19 mouse cellular contexts compared by ENCODE assay signal in the genomic region with DNA sequence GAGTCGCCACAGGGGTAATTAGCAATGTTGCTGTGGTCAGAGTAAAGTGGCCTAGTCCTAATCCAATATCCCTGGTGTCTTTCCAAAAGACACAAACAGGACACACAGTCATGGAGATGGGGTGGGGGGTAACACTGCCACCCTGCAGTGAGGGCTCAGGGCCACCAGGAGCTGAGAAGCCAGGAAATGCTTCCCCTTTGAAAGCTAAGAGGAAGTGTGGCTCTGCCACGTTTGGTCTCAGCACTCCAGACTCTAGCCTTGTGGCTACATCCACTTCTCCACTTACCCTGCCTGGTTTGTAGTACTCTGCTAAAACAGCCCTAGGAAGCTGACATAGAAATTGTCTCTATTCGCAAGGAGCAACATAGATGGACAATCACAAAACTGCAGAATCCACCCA.
DNase-seq lines count a peak whose midpoint lies in the region; ATAC-seq and TF ChIP-seq lines count a peak whose summit lies in the region.
"Had no signal": no experiment of that assay in that cellular context is flagged by ENCODE, and none has a peak within 500 bp of the region (broad histone marks: within the 10 kb centered on the region; RNA-seq: fewer than 3 reads in every experiment).

No protein-coding gene starts in this region.

- no peaks in the 10 kb centered on the region for H3K79me2 ChIP-seq in MEL (ENCODE audit: control insufficient read depth, insufficient read depth, low read length, poor library complexity)

- TF ChIP-seq RAD21 in MEL (IDR thresholded peaks at IDR 0.05; ENCODE audit: low read depth, low read length), result no peak

- no peaks in the 10 kb centered on the region for H3K4me1 ChIP-seq in MEL (ENCODE audit: control insufficient read depth in 1 of 2, insufficient read depth in 2 of 2, low read length in 2 of 2)
- H3K4me1 ChIP-seq: embryonic facial prominence, embryonic 13.5 days; forebrain, embryonic 13.5 days had no signal

- no peaks in the 10 kb centered on the region; a peak in 1 of 4 replicates for H3K27me3 ChIP-seq in MEL (ENCODE audit: control insufficient read depth in 1 of 2, insufficient read depth in 2 of 2, low read length in 2 of 2)

- H3K36me3 ChIP-seq in MEL (ENCODE audit: control insufficient read depth in 1 of 2, insufficient read depth in 2 of 2, low read length in 2 of 2), result no peaks in the 10 kb centered on the region
- H3K36me3 ChIP-seq: embryonic facial prominence, embryonic 13.5 days; heart, embryonic 10.5 days; hindbrain, embryonic 13.5 days had no signal

- no peak for DNase-seq in layer of hippocampus, adult 2 months (ENCODE audit: low spot score in 2 of 2)
- no peak for DNase-seq in layer of hippocampus, adult 8-10 months (ENCODE audit: low spot score in 2 of 2)
- DNase-seq in MEL (ENCODE audit: low read depth, low spot score), result peak; percentile 5
- DNase-seq in adrenal gland, adult 2 months, result no peak
- DNase-seq: adrenal gland, adult 8-10 months; adrenal gland, postnatal 36 days; cerebellum, adult 11 months; cerebellum, adult 8-10 months; cerebellum, postnatal 25 days; heart, adult 18-20 months; heart, postnatal 10 days; heart, postnatal 4 days had no signal

- H3K27ac ChIP-seq in layer of hippocampus, adult 2 months, result no peak overlapping the region
- H3K27ac ChIP-seq in MEL (ENCODE audit: control insufficient read depth, low read depth, low read length), result no peak overlapping the region
- H3K27ac ChIP-seq: embryonic facial prominence, embryonic 13.5 days; forebrain, embryonic 13.5 days; heart, embryonic 10.5 days; hindbrain, embryonic 13.5 days; hindbrain, postnatal 0 days had no signal

- no peak overlapping the region for H3K9ac ChIP-seq in MEL (ENCODE audit: control insufficient read depth, low read depth, low read length, poor library complexity, severe bottlenecking)
- H3K9ac ChIP-seq: embryonic facial prominence, embryonic 13.5 days; forebrain, embryonic 13.5 days; hindbrain, embryonic 13.5 days had no signal

- no peak overlapping the region for H3K4me3 ChIP-seq in layer of hippocampus, adult 2 months
- no peak overlapping the region for H3K4me3 ChIP-seq in MEL (ENCODE audit: control insufficient read depth in 1 of 2, insufficient read depth in 1 of 2, low read depth in 2 of 2, low read length in 2 of 2)
- H3K4me3 ChIP-seq: embryonic facial prominence, embryonic 13.5 days; forebrain, embryonic 13.5 days; heart, embryonic 10.5 days; hindbrain, embryonic 13.5 days had no signal

- ATAC-seq in common myeloid progenitor, adult 5-6 weeks (replicated peaks; ENCODE audit: low read depth, poor library complexity, severe bottlenecking), result peak; percentile 99
- ATAC-seq in megakaryocyte progenitor cell, adult 5-6 weeks (replicated peaks; ENCODE audit: poor library complexity), result peak; percentile 97
- ATAC-seq: forebrain, embryonic 13.5 days; hindbrain, postnatal 0 days had no signal

- no peaks in the 10 kb centered on the region for H3K9me3 ChIP-seq in MEL (replicated peaks; ENCODE audit: insufficient read depth, low read length)
- H3K9me3 ChIP-seq: embryonic facial prominence, embryonic 13.5 days; forebrain, embryonic 13.5 days; heart, embryonic 10.5 days; hindbrain, embryonic 13.5 days had no signal

- peak; percentile 24; the same call in 1 of the 2 replicates for TF ChIP-seq CTCF in layer of hippocampus, adult 2 months (conservative IDR thresholded peaks at IDR 0.05)
- no peak for TF ChIP-seq CTCF in MEL (IDR thresholded peaks at IDR 0.05 in 2 of 3, conservative IDR thresholded peaks at IDR 0.05 in 1 of 3; ENCODE audit: control insufficient read depth in 1 of 3, insufficient read depth in 1 of 3, low read depth in 2 of 3, low read length in 3 of 3, poor library complexity in 1 of 3, severe bottlenecking in 1 of 3)

- TF ChIP-seq POLR2A in MEL (IDR thresholded peaks at IDR 0.05; ENCODE audit: control insufficient read depth in 1 of 2, insufficient read depth in 1 of 2, low read depth in 1 of 2, low read length in 2 of 2, poor library complexity in 1 of 2), result no peak

- TF ChIP-seq EP300 in MEL (IDR thresholded peaks at IDR 0.05; ENCODE audit: low read depth in 1 of 2, low read length in 2 of 2), result no peak

TF ChIP-seq in MEL, 35 proteins besides CTCF, POLR2A, EP300 and RAD21:
- TF ChIP-seq MAX (IDR thresholded peaks at IDR 0.05; ENCODE audit: low read length) (no peak), GATA1 (IDR thresholded peaks at IDR 0.05; ENCODE audit: low read depth, low read length) (no peak), TCF12 (IDR thresholded peaks at IDR 0.05; ENCODE audit: low read depth, low read length) (no peak), HCFC1 (IDR thresholded peaks at IDR 0.05; ENCODE audit: low read depth, low read length) (no peak), USF2 (IDR thresholded peaks at IDR 0.05; ENCODE audit: borderline replicate concordance in 1 of 2, insufficient read depth in 1 of 2, low read depth in 1 of 2, low read length in 2 of 2) (no peak), CHD2 (IDR thresholded peaks at IDR 0.05; ENCODE audit: low read length) (no peak), MXI1 (IDR thresholded peaks at IDR 0.05; ENCODE audit: low read depth, low read length) (no peak), TBP (IDR thresholded peaks at IDR 0.05; ENCODE audit: low read depth, low read length) (no peak), ZKSCAN1 (IDR thresholded peaks at IDR 0.05; ENCODE audit: low read depth, low read length) (no peak), NRF1 (IDR thresholded peaks at IDR 0.05; ENCODE audit: insufficient read depth, low read depth, low read length, poor library complexity, severe bottlenecking) (no peak), ZNF384 (IDR thresholded peaks at IDR 0.05; ENCODE audit: low read depth, low read length) (no peak), TAL1 (IDR thresholded peaks at IDR 0.05; ENCODE audit: low read length) (no peak), ELF1 (IDR thresholded peaks at IDR 0.05; ENCODE audit: low read depth, low read length) (no peak), ZMIZ1 (IDR thresholded peaks at IDR 0.05; ENCODE audit: low read depth, low read length) (no peak), KAT2A (conservative IDR thresholded peaks at IDR 0.05; ENCODE audit: low read depth, low read length) (no peak)
